In genomic region chr5:35138183-35138611, GRCm38 (mm10) we compare ENCODE assay signal across 8 mouse cellular contexts. TPM values are rescaled to one million over a fixed set of nuclear protein-coding genes. Genes with fewer than 3 reads are reported as not detected.
A peak's percentile ranks its signal among the peaks of the same experiment; 100 is the strongest.
DNase-seq lines count a peak whose midpoint lies in the region; ATAC-seq lines count a peak whose summit lies in the region.

No protein-coding gene starts in this region.

- no peaks in the 10 kb centered on the region for H3K27me3 ChIP-seq in hindbrain, embryonic 14.5 days (ENCODE audit: control insufficient read depth, insufficient read depth, low read length)
- no peaks in the 10 kb centered on the region for H3K27me3 ChIP-seq in hindbrain, embryonic 11.5 days (ENCODE audit: control insufficient read depth, insufficient read depth, low read length)

- peak; percentile 17; the same call in 1 of the 2 replicates for ATAC-seq in hindbrain, embryonic 14.5 days (ENCODE audit: low FRiP score)
- no peak for ATAC-seq in hindbrain, embryonic 11.5 days (ENCODE audit: low FRiP score)
- ATAC-seq in inflammation-experienced regulatory T-cells, adult 6 months: no peak

- H3K36me3 ChIP-seq in hindbrain, embryonic 14.5 days (replicated peaks; ENCODE audit: control insufficient read depth, insufficient read depth): no peaks in the 10 kb centered on the region
- no peaks in the 10 kb centered on the region for H3K36me3 ChIP-seq in hindbrain, embryonic 11.5 days (ENCODE audit: control insufficient read depth, insufficient read depth, low read length)

- peak; percentile 56 for DNase-seq in hindbrain, embryonic 14.5 days (ENCODE audit: low spot score)
- no peak for DNase-seq in hindbrain, embryonic 11.5 days (ENCODE audit: low spot score)
- DNase-seq in cerebellum, adult 9-10 months: peak; percentile 97
- DNase-seq in layer of hippocampus, postnatal 25 days (ENCODE audit: extremely low spot score in 1 of 2, low spot score in 1 of 2): peak; percentile 73 to 74
- peak; percentile 83 to 86 for DNase-seq in right cerebral cortex, postnatal 10 days (ENCODE audit: low spot score in 2 of 2)
- no peak for DNase-seq in kidney, postnatal 10 days
- DNase-seq in ovary, postnatal 14 days (ENCODE audit: low spot score): no peak

- H3K9ac ChIP-seq in hindbrain, embryonic 14.5 days: no peak overlapping the region
- no peak overlapping the region for H3K9ac ChIP-seq in hindbrain, embryonic 11.5 days (ENCODE audit: low read depth, low read length)

- no peak overlapping the region for H3K4me3 ChIP-seq in hindbrain, embryonic 14.5 days (replicated peaks; ENCODE audit: low read length)
- no peak overlapping the region for H3K4me3 ChIP-seq in hindbrain, embryonic 11.5 days (ENCODE audit: low read depth, low read length)

- no peaks in the 10 kb centered on the region for H3K9me3 ChIP-seq in hindbrain, embryonic 14.5 days (ENCODE audit: control insufficient read depth, low read length)
- no peaks in the 10 kb centered on the region for H3K9me3 ChIP-seq in hindbrain, embryonic 11.5 days (ENCODE audit: control insufficient read depth, low read length)

- 64% methylated on average over 11 of the region's 11 CpGs for WGBS in hindbrain, embryonic 14.5 days
- WGBS in hindbrain, embryonic 11.5 days: 89% methylated on average over 11 of the region's 11 CpGs

- peak overlapping the region; percentile 33; the same call in 1 of the 2 replicates for H3K27ac ChIP-seq in hindbrain, embryonic 14.5 days
- no peak overlapping the region for H3K27ac ChIP-seq in hindbrain, embryonic 11.5 days (ENCODE audit: low read depth, low read length)

- H3K4me1 ChIP-seq in hindbrain, embryonic 14.5 days (replicated peaks; ENCODE audit: control insufficient read depth, insufficient read depth, low read length): peaks cover 10% of the 10 kb centered on the region; the same call in 1 of the 2 replicates
- no peaks in the 10 kb centered on the region for H3K4me1 ChIP-seq in hindbrain, embryonic 11.5 days (replicated peaks; ENCODE audit: control insufficient read depth, insufficient read depth, low read length)

- H3K4me2 ChIP-seq in hindbrain, embryonic 14.5 days (replicated peaks): no peak overlapping the region
- H3K4me2 ChIP-seq in hindbrain, embryonic 11.5 days (replicated peaks; ENCODE audit: low read depth, low read length): no peak overlapping the region

RNA-seq across cellular contexts. Expression of gene Lrpap1, which starts 32.6 kb away (rescaled TPM):
- polyA plus RNA-seq in hindbrain, embryonic 14.5 days (2014; fragmentation: Nextera tagmentation; extraction: Ambion mirVana): 150 and 160 TPM in 2 replicates
- 104 TPM in 2 replicates for polyA plus RNA-seq in hindbrain, embryonic 11.5 days (2014; fragmentation: Nextera tagmentation; extraction: Ambion mirVana)
- total RNA-seq in layer of hippocampus, postnatal 25 days (2021): 100 to 1,000 TPM; 146 to 151 TPM
- polyA plus RNA-seq in inflammation-experienced regulatory T-cells, adult 6 months (2017; shearing (Covaris generic)): 100 to 1,000 TPM; 101 to 114 (median 110) TPM

Comparison
In these comparisons a context has a peak if more than half of its experiments do, and no peak if none do; other contexts are left out.
1. DNase-seq: peak in hindbrain, embryonic 14.5 days (single experiment), cerebellum, adult 9-10 months (single experiment), layer of hippocampus, postnatal 25 days (2 of 2) and right cerebral cortex, postnatal 10 days (2 of 2); none in hindbrain, embryonic 11.5 days (single experiment), kidney, postnatal 10 days (single experiment) and ovary, postnatal 14 days (single experiment).